Mouse (Mus musculus): ENCODE data around the gene Cldn6. TPM values are rescaled to one million over a fixed set of nuclear protein-coding genes. Genes with fewer than 3 reads are reported as not detected.

The Cldn6 gene
- total RNA-seq (2023) = not detected in 2 replicates

DNA sequence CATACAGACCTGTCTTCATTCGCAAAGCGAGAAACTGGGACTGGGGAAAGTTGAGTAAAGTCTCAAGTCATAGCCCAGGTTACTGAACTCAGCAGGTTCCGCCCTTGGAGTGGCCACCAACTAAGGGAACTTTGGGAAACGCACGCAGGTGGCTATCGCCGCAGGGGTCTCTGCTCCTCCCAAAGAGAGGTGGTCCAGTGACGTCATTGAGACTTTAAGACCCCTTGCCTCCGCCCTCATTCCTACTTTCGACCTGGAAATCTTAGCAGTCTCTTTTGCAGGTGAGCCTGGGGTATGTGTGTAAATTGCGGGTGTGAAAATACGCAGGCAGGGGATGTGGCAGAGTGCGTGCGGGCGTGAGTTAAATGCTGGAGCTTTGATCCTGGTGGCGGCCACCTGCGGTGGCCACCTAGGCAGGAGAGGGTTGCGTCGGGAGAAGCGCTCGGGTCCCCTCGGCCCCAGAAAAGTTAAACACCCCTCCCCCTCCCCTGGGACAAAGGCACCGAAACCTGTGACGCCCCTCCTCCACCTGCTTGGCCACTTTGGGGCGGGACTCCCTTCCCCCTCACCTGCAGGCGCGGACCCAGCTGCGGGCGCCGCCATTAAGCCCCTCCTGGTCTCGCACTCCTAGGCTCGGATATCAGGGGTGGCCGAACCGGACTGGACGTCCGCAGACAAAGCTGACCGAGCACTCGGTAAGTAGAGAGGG, at the start of gene Cldn6:
Cldn6 (plus strand) TSS at position 123 of the 709 bp plus-strand sequence.

GRCm38 (mm10) chr17:23644613-23645495, 34.2 kb upstream of the Cldn6 start, which contains the start of gene Mmp25:
TSS of gene Mmp25 (minus strand) at chr17:23645277.

GRCm38 (mm10) chr17:23660117-23660875, 18.8 kb upstream of the Cldn6 start, which contains the start of gene Bicdl2:
TSS of gene Bicdl2 (plus strand) at chr17:23660506.

DNA sequence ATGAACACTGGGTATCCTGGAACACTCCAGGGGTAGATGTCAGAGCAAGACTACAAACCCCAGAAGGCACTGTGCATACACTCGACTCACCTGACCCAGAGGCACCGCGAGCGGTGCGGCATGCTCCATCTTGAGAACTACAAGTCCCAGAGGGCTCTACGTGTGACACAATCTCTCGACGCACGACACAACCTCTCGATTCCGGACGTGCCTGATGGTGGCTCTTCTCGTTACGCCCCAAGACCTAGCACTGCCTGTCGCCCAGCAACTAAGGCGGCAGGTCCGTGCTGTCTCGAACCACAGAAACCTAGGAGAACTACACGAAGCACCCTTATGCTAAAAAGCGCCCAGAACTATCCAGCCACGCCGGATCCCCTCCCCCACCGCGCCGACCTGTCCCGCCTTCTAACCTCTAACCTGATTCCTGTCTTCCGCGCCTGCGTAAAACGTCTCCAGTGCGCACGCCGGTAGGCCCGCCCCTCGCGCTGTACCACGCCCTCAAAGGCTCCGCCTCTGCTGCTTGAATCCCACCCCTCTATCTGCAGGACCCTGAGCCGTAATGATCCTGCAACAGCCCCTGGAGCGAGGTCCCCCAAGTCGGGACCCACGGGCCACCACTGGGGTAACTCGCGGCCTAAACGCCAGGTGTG, 5.5 kb upstream of the Cldn6 start, which contains the start of the genes Hcfc1r1 and Thoc6:
Hcfc1r1 (plus strand) TSS at position 173 of the 650 bp plus-strand sequence.
Thoc6 (minus strand) TSS at position 459 of the 650 bp plus-strand sequence.

GRCm38 (mm10) chr17:23677236-23677679, 1.8 kb upstream of the Cldn6 start, which contains the start of gene Tnfrsf12a:
TSS of gene Tnfrsf12a (minus strand) at chr17:23677468.

GRCm38 (mm10) chr17:23683856-23684672, 5.0 kb downstream of the Cldn6 start, which contains the start of gene Cldn9:
TSS of gene Cldn9 (minus strand) at chr17:23684026.

GRCm38 (mm10) chr17:23722376-23723125, 43.5 kb downstream of the Cldn6 start, which contains the start of gene 1520401A03Rik:
TSS of gene 1520401A03Rik (minus strand) at chr17:23722783.

GRCm38 (mm10) chr17:23725999-23726757, 47.1 kb downstream of the Cldn6 start, which contains the start of gene Pkmyt1:
TSS of gene Pkmyt1 (plus strand) at chr17:23726336.

Other genes starting within 250 kb of the Cldn6 start
- not detected in 2 replicates for gene Vmn2r117, start 199.6 kb upstream of the Cldn6 start, total RNA-seq (2023)
- gene Zfp213, start 115.0 kb upstream of the Cldn6 start, total RNA-seq (2023) = 1.4 and 2.5 TPM in 2 replicates
- not detected in 2 replicates for gene Zfp13, start 79.8 kb upstream of the Cldn6 start, total RNA-seq (2023)
- gene Zscan10, start 78.4 kb upstream of the Cldn6 start, total RNA-seq (2023) = 0.27 TPM in 1 of 2 replicates, not detected in the other
- 177 and 198 TPM in 2 replicates for gene Mmp25, start 34.0 kb upstream of the Cldn6 start, total RNA-seq (2023)
- gene Bicdl2, start 18.7 kb upstream of the Cldn6 start, total RNA-seq (2023) = 2.2 and 2.5 TPM in 2 replicates
- gene Hcfc1r1, start 5.7 kb upstream of the Cldn6 start, total RNA-seq (2023) = 50.8 and 57.7 TPM in 2 replicates
- gene Thoc6, start 5.4 kb upstream of the Cldn6 start, total RNA-seq (2023) = 14.7 and 18.6 TPM in 2 replicates
- 12.7 and 14.8 TPM in 2 replicates for gene Tnfrsf12a, start 1.8 kb upstream of the Cldn6 start, total RNA-seq (2023)
- gene Cldn9, start 4.8 kb downstream of the Cldn6 start, total RNA-seq (2023) = not detected in 2 replicates
- gene 1520401A03Rik, start 43.5 kb downstream of the Cldn6 start, total RNA-seq (2023) = 0.28 TPM in 1 of 2 replicates, not detected in the other
- gene Pkmyt1, start 47.1 kb downstream of the Cldn6 start, total RNA-seq (2023) = 39.1 and 51.5 TPM in 2 replicates
- gene Paqr4, start 61.6 kb downstream of the Cldn6 start, total RNA-seq (2023) = 2.1 and 2.5 TPM in 2 replicates
- not detected in 2 replicates for gene Kremen2, start 66.6 kb downstream of the Cldn6 start, total RNA-seq (2023)
- gene Flywch1, start 92.4 kb downstream of the Cldn6 start, total RNA-seq (2023) = 6.7 and 7.9 TPM in 2 replicates
- not detected in 2 replicates for gene Flywch2, start 106.8 kb downstream of the Cldn6 start, total RNA-seq (2023)
- gene Srrm2, start 111.3 kb downstream of the Cldn6 start, total RNA-seq (2023) = 630 and 877 TPM in 2 replicates
- 121 and 182 TPM in 2 replicates for gene Elob, start 149.9 kb downstream of the Cldn6 start, total RNA-seq (2023)
- gene Prss33, start 156.8 kb downstream of the Cldn6 start, total RNA-seq (2023) = not detected in 2 replicates
- not detected in 2 replicates for gene Prss32, start 164.6 kb downstream of the Cldn6 start, total RNA-seq (2023)
- not detected in 2 replicates for gene Prss41, start 164.9 kb downstream of the Cldn6 start, total RNA-seq (2023)
- not detected in 2 replicates for gene Prss21, start 188.8 kb downstream of the Cldn6 start, total RNA-seq (2023)
- gene Dcpp1, start 201.6 kb downstream of the Cldn6 start, total RNA-seq (2023) = not detected in 2 replicates
- not detected in 2 replicates for gene Dcpp2, start 201.6 kb downstream of the Cldn6 start, total RNA-seq (2023)
- not detected in 2 replicates for gene Dcpp3, start 238.2 kb downstream of the Cldn6 start, total RNA-seq (2023)

All from neutrophil, adult 65 days (primary cell).